Mouse (Mus musculus) liver, adult 2 months (tissue): ENCODE data around the gene Rcor1.

ENCODE experiments used
- CTCF ChIP-seq: fragments of 200-500 bp; IDR thresholded peaks from 2 replicates; pipeline ENCODE4 v1.5.1; 2011; ENCODE audit warnings: low read depth, low read length, control low read depth
- POLR2A ChIP-seq: fragments of 200-500 bp; IDR thresholded peaks from 2 replicates; pipeline ENCODE4 v1.6.1; 2011; ENCODE audit warnings: low read length, control low read depth; ENCODE audit not compliant: insufficient read depth; ENCODE audit errors: extremely low read depth

GRCm38 (mm10) chr12:111152579-111152978 lies 113.4 kb downstream of the Rcor1 start:
- TF ChIP-seq CTCF (no peak), POLR2A (no peak)
